Mouse (Mus musculus) G1E (cell line): Measurements from ENCODE around the gene H2-DMb2.

ENCODE experiments used
- CTCF ChIP-seq: IDR thresholded peaks from 2 replicates; pipeline ENCODE4 v1.5.1; 2012; ENCODE audit warnings: low read depth, low read length, inconsistent platforms, mixed read lengths
- POLR2AphosphoS5 ChIP-seq: IDR thresholded peaks from 2 replicates; pipeline ENCODE4 v1.6.1; 2012; ENCODE audit warnings: low read depth, low read length, inconsistent platforms; ENCODE audit not compliant: insufficient replicate concordance
- TAL1 ChIP-seq: conservative IDR thresholded peaks from 2 replicates; pipeline ENCODE4 v1.6.1; 2012; ENCODE audit warnings: low read depth, low read length, inconsistent platforms, mixed read lengths

DNA sequence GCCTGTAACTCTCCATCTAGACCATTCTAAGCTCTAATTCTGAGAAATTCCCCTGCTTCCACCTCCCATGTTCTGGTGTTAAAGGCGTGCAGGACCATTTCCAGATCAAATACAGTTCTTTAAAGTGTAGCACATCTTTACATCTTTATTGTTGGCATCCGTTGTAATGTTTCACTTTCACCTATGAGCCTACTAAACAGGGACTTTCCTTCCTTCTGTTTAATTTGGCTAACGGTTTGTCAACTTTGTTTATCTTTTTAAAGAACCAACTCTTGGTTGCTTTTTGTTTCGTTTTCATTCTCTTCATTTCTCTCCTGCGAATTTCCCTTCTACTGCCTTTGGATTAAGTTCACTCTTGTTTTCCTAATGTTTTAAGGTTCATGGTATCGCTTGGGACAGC, 40.3 kb upstream of the H2-DMb2 start:
- no peak for TF ChIP-seq CTCF
- TF ChIP-seq TAL1 = no peak
- TF ChIP-seq POLR2AphosphoS5 = no peak
